Mouse (Mus musculus) ES-Bruce4 (cell line): ENCODE data around the gene BC025920.

ENCODE experiments used
- CTCF ChIP-seq: IDR thresholded peaks from one replicate; pipeline ENCODE4 v1.8.1; 2011; ENCODE audit warnings: low read depth, low read length
- EP300 ChIP-seq: IDR thresholded peaks from 2 replicates; pipeline ENCODE4 v1.6.1; 2011; ENCODE audit warnings: low read depth, low read length; ENCODE audit not compliant: insufficient read depth
- POLR2A ChIP-seq: IDR thresholded peaks from one replicate; pipeline ENCODE4 v1.8.1; 2011; ENCODE audit warnings: low read length; ENCODE audit not compliant: insufficient read depth

DNA sequence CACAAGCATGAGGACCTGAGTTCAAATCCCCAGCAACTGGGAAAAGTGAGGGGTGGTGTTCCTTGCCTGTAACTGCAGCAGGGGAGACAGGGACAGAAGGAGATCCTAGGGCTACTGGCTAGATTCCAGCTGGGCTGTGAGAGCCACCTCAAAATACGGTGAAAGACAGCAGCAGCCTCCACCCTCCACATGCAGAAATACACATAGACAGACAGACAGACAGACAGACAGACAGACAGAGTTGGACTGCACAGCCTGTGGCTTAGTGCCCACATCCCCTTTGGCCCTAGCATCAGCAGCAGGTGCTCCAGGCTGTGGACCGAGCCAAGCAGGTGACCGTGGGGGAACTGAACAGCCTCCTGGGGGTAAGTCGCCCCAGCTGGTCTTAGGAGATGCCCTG lies 26.1 kb upstream of the BC025920 start:
- TF ChIP-seq POLR2A (no peak), CTCF (no peak), EP300 (no peak)
